Mouse (Mus musculus) thymus, postnatal 36 days (tissue): ENCODE results near the gene Resp18.
"Not testable (repeated sequence)": the region's sequence is repeated elsewhere in the genome, so short reads cannot be mapped to it uniquely, and the experiment has no call there.

Experiments
- DNase-seq, 2 experiments: peaks; one replicate each; pipeline ENCODE4 v3.0.0; 2022; ENCODE audit warnings: mixed read lengths in 2 of 2

Resp18 gene

DNA sequence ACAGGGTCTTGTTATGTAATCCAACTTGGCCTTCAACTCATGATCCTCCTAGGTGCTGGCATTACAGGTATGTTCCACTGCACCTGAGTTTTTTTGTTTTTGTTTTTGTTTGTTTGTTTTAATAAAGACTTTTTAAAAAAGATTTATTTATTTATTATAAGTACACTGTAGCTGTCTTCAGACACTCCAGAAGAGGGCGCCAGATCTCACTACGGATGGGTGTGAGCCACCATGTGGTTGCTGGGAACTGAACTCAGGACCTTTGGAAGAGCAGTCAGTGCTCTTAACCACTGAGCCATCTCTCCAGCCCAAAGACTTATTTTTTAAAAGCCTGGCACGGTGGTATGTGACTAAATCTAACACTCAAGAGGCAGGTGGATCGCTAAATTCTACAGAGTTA lies 45.7 kb downstream of the Resp18 start:
- DNase-seq, result not testable (repeated sequence)

DNA sequence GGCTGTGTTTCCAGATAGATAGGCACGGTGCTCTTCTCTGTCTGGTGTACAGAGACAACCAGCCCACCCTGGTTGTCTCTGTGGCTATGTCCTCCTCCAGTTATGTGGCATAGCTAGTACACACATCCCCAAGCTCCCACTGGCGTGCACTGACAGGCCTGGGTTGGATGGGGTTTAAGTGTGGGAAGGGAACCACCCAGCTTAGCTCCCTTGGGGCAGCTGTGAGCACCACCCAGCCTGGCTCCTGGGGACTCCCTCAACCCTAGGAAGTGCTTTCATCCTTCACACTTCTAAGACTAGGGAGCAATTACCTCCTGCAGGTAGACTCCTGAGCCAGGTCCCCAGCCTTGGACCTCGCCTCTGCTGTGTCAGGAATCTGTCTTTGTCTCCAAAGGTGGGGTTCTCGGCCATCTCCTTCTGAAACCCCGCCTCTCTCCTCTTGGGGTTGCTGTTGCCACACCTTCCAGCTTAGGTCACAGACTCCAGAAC lies 46.5 kb downstream of the Resp18 start, which contains the start of gene A630095N17Rik:
A630095N17Rik (minus strand) TSS at position 439 of the 489 bp plus-strand sequence.
- DNase-seq, result no peak

DNA sequence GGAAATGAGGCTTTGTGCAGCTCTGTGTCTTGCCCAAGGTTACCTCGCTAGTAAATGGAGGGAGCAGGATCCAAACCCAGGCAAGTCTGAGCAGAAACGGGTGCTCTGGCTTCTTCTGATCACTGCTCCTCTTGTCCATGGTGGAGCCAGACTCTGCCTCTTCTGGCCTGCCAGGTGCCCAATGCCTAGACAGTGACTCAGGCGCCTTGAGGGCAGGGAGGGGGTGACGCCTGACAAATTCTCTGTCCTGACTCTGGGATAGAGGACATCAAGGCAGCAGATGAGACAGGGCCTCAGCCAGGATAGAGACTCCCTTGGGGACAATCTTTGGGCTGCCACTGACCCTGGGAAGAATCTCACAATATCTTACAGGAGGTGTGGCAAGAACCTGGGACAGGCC lies 47.0 kb downstream of the Resp18 start:
- no peak for DNase-seq

DNA sequence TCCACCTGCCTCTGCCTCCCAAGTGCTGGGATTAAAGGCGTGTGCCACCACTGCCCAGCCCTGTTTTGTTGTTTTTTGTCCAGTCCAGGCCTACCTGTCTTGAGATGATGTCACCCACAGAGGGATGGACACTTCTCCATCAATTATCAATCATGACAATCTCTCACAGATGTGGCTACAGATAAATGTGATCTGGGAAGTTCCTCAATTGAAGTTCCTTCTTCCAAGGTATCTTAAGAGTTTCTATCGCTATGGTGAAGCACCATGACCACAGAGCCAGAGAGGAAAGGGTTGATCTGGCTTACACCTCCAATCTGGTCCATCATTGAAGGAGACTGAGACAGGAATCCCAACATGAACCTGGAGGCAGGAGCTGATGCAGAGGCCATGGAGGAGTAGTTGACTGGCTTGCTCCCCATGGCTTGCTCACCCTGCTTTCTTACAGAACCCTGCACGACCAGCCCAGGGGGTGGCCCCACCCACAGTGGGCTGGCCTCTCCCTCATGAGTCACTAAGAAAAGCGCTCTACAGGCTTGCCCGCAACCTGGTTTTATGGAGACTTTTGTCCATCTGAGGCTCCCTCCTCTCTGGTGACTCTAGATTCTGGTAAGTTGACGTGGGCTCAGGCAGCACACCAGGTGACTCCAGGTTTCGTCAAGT lies 47.8 kb downstream of the Resp18 start:
- no peak for DNase-seq

DNA sequence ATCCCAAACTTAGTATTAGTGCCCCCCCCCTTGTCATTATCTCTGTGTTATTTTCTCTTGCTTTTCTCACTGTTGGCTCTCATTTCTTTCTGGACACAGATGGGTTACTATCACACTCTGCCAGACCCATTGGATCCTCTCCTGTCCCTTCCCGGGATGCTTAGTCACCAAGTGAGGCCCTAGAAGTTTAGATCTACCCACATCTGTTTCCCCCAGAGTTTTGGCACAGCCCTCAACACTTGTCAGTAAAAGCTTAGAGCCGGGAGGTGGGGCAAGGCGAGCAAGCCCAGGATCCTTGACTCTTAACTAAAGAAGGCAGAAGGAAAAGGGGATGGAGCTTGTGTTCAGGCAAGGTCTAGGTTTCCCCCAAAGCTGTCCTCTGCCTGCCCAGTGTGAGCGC lies 49.1 kb downstream of the Resp18 start:
- DNase-seq, result no peak

DNA sequence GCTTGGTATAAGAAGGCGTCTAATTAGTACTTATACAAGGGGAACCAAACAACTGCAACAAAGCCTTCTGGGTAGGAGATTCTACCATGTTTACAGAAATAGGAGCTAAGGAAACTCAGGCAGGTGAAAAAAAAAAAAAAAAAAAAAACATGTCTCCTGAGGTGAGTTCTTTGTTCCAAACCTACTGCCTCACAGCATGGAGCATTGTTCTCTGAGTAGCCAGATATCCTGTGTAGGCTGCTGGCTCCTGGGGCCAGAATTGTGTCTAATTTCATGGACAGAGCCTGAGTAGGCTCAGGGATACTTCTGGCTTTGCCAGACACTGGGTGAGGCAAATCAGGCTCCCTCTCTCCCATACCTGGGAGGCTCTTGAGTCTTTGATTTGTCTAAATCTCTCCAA lies 50.6 kb downstream of the Resp18 start:
- DNase-seq, result no peak

DNA sequence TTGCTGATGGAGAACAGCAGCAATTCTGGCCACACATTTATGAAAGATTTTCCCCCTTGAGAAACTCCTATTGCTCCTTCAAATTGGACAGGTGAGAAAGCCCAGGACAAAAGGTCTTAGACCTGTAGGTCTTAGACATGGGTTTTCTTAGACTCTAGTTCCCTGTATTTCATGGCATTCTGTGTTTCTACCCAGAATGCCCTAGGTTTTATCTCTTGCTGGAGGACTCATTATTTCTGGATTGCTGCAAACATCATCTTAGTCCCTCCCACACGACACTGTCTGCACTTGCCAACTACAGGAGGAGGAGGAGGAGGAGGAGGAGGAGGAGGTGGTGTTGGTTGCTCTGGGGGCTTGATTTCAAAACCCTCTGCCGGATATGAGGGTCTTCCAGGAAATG lies 52.1 kb downstream of the Resp18 start:
- DNase-seq, result no peak

DNA sequence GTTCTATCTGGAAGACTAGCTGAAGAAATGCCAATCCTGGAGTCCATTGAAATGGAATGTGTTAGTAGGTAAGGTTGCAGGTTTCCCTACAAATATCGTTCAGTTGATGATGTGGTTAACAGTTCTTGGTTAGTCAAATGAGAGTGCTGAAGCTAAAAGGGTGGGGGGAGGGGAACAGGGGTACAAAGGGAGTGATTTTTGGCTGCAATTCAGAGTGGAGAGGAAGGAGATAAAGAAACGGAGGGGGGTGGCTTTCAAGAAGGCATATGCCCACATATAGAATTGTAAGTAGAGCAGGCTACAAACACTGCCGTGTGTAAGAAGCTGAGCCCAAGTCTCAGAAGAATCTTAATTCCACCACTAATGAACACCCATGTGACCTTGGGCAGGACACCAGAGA lies 52.7 kb downstream of the Resp18 start:
- DNase-seq, result no peak

DNA sequence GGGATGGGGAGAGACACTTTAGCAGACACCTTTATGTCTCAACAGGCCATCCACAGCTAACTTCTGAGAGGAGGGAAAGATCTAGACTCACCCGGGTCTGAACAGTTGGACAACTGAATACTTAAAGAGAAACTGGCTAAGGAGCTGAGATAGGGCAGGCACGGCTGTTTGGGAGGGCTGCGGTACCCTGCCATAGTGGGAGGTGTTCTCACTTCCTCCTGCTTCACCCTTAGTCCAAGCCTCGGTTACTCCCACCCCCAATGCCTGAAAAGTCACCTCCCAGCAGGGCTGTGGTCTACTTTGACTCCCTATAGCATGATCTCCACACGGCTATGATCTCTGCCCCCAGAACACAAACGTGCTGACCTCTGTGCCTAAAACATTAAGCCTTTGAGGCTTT lies 54.7 kb downstream of the Resp18 start:
- peak; percentile 44 to 46 for DNase-seq

DNA sequence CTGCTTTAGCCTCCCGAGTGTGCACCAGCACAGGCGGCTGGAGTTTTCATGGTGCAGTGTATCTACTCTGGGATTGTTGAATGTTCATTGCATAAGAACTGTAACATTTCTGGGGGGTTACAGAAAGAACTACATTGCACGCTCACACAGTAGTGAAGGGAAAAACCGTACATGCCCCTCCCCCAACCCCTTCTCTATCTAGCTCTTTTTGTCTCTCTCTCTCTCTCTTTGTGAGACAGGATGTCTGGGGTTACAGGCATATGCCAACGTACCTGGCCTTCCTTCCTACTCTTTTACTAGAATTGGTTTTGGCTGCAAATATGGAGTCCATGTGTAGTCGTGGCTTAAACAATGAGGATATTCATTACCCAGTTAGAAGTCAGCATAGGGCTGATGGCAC lies 55.3 kb downstream of the Resp18 start:
- peak; percentile 42 to 51 for DNase-seq
